Mouse (Mus musculus) CH12.LX (cell line): Measurements from ENCODE around the gene Tekt2.

ENCODE experiments used
- CHD2 ChIP-seq: IDR thresholded peaks from 2 replicates; pipeline ENCODE4 v1.6.1; 2011; ENCODE audit warnings: low read length, improper control_type of control experiment
- ELF1 ChIP-seq: IDR thresholded peaks from 2 replicates; pipeline ENCODE4 v1.6.1; 2014; ENCODE audit warnings: low read depth, mild to moderate bottlenecking, inconsistent platforms, low read length, improper control_type of control experiment
- MAFK ChIP-seq: IDR thresholded peaks from 2 replicates; pipeline ENCODE4 v1.6.1; 2011; ENCODE audit warnings: low read length, improper control_type of control experiment; ENCODE audit not compliant: insufficient replicate concordance
- MXI1 ChIP-seq: IDR thresholded peaks from 2 replicates; pipeline ENCODE4 v1.6.1; 2011; ENCODE audit warnings: mild to moderate bottlenecking, low read depth, low read length, improper control_type of control experiment
- POLR2A ChIP-seq: IDR thresholded peaks from 2 replicates; pipeline ENCODE4 v1.6.1; 2011; ENCODE audit warnings: low read depth, mild to moderate bottlenecking, improper control_type of control experiment, low read length
- POLR2AphosphoS2 ChIP-seq: IDR thresholded peaks from 2 replicates; pipeline ENCODE4 v1.6.1; 2011; ENCODE audit warnings: low read depth, low read length, improper control_type of control experiment
- UBTF ChIP-seq: IDR thresholded peaks from 2 replicates; pipeline ENCODE4 v1.6.1; 2012; ENCODE audit warnings: low read depth, mild to moderate bottlenecking, inconsistent platforms, low read length, improper control_type of control experiment, moderate library complexity

DNA sequence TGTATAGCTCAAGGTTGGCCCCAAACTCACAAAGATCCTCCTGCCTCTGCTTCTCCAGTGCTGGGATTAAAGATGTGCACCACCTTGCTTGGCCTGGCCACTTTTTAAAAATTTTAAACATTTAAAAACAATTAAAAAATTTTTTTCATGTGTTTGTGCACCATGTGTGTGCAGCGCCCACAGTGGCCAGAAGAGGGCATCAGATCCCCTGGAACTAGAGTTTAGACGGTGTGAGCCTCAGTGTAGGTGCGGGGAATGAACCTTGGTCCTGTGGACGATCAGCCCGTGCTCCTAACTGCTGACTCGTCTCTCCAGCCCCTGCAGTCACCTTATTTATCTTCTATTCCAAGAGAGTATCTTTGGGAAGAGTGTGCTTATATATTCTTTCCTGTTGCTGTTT is 19.4 kb downstream of the Tekt2 start:
- TF ChIP-seq POLR2A: no peak
- no peak for TF ChIP-seq UBTF
- TF ChIP-seq CHD2: no peak
- no peak for TF ChIP-seq POLR2AphosphoS2
- no peak for TF ChIP-seq MXI1
- TF ChIP-seq MAFK: no peak
- TF ChIP-seq ELF1: no peak
